Mouse (Mus musculus) adrenal gland, postnatal 10 days (tissue): ENCODE data around the gene Prkca. TPM values are rescaled to one million over a fixed set of nuclear protein-coding genes. Genes with fewer than 3 reads are reported as not detected.
A peak's percentile ranks its signal among the peaks of the same experiment; 100 is the strongest.

Experiments
- DNase-seq: peaks from one replicate; pipeline ENCODE4 v3.0.0; 2021; ENCODE audit warnings: mixed read lengths
- total RNA-seq, 2 experiments: library from RNA; stranded (reverse); gene quantifications; 2 replicates each; pipeline ENCODE4 v1.2.3; 2021

Gene Prkca
- total RNA-seq, 2 experiments from 2014 or later, result 10.3 to 16.3 TPM

DNA sequence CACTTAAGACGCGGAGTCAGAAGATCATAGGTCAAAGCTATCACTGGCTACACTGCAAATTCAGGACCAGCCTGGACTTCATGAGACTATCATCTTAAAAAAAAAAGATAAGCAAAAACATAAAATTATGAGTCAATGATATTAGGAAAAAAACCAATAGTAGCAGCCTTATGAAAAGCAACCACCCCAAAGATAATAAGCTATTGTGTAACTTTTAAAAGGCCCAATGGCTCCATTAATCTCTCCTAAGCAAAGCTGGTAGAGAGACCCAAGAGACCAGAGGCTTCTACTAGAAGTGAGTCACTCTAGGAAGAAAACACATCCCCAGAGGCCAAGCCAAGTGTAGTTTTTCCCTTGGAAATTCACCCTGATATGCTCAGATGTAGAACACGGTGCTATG, 185.7 kb downstream of the Prkca start:
- no peak for DNase-seq

DNA sequence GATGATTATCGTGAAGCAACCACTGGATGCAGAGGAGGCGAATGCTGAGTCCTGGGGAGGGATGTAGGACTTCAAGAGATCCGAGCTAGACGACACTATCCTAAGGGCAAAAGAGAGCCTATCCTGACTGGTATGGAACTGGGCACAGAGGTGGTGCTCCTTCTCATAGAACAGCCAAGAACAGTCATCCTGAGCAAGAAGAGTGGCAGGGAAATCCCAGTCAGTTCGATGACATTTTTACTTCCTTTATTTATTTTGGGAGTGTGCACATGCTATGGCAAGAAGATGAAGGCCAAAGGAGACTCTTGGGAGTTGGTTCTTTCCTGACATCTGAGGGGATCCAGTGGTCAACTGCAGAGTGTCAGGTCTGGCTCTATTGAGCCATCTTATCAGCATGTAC, 186.7 kb downstream of the Prkca start:
- no peak for DNase-seq

DNA sequence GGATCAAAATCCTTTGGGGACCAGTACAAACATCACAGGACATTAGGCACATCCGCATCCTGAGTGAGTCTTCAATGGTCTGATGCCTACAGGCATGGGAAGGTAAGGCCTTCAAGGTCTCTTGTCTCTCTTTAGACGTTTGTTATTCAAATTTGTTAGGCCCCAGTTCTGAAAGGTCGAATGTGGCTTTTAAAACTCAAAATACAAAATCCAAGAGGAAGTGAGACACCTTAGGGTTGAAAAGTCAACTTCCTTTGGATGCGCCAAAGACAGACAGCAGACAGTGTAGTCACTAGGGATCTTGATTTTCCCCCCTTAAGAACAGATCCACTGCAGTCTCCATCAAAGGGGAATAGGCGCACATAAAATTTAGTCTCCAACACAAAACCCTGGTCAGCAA, 187.6 kb downstream of the Prkca start:
- no peak for DNase-seq

DNA sequence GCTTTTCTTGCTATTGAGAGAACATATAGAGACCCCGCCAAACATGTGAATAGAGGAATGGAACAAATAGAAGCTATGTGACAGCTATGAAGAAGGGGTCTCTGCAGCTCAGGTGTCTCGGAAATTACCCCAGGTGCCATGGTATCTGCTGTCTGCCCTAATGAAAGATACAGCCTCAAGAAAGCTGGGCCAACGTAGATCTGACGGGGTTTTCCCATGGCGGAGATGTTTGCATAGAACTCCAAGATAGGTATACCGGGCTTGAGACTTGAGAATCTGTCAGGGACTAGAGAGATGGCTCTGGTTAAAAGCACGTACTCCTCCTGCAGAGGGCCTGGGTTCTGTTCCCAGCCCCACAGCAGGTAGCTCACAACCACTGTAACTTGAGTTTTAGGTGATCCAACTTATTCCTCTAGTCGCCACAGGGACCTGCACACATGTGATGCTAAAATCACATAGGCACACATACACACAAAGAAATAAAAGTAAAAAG, 188.6 kb downstream of the Prkca start:
- DNase-seq, result no peak

DNA sequence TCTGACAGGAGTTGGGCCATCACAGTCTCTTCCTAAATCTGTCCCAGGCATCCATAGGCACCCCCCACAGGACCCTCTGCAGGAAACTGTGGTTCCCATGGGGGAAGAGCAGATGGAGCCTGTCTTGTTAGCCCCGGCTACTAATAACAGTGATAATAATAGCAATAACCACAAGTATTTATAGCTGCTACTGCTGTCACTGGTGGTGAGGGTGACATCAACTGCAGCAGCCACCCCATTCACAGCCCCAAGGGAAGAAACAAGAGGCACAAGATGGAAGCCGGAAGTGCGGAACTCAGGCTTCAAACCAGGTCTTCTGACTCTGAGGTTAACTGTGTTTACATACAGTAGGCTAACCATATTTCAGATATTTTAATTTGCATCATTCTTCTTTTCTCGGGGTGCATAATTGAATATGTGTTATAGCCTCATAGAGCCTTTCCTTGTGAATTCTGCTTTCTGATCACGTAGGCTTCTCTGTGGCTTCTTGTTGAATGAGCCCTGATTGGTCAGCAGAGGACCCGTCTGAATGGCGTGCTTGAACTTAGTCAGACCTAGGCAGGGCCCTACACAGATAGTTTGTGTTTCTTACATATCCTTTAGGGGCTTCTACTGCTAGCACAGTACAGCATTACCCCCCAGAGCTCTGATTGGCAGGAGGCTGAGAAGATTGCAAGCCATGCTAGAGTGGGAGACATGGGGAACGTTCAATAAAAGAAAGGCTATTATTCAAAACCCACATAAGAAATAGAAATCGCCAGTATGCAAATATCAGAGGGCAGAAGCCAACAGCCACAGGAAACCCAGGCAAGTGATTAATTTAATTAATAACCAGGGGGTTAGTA, 189.5 kb downstream of the Prkca start:
- DNase-seq, result no peak

DNA sequence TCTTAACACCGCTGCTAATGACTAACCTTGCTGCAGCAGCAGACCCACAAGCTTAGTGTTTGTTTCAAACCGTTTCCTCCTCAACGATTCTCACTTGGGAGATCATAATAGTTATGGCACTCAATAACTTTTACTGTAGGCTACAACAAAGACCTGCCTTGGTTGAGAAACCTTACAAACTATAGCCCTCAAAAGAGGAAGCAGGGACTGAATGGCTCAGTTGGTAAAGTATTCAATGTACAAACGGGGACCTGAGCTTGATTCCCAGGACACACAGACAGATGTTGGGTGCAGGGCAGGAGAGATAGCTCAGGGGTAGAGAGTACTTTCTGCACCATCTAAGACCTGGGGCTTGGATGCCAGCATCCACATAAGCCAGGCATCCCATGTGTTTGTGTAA, 191.1 kb downstream of the Prkca start:
- DNase-seq, result no peak

DNA sequence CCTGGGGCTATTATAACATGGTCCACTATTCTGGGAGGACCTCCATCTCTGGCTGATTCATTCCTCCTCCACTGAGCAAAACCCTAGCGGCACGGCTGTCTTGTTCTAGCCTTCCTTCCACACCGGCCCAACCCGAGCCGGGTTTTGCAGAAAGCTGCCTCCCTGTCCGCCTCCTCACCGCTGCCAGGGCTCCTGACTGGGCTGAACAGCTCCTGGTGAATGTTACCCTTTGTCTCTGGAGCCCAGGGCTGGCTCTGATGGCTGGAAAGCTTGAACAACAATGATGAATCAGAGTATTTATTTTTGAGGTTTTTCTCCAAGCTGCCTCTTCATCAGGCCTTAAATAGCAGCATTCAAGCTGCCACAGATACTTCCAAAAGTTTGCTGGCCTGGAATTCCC, 193.3 kb downstream of the Prkca start:
- peak; percentile 14 for DNase-seq

DNA sequence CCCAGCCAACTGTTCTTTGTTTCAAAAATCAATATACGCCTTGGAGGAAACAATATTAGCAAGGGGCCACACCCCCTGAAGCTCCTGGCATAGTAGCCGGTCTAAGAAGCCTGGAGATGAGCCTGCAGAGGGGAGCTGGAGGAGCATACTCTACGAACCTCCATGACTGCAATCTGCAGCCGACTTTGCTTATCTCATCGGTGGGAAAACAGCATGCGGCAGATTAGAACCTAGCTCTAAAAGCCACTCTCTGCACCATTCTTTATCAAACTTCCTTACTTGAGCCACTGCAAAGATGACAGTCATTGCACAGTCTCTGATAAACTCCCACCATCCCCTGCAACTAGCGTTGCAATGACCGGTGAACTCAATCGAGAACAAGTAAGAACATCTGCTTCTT, 194.5 kb downstream of the Prkca start:
- DNase-seq, result no peak

DNA sequence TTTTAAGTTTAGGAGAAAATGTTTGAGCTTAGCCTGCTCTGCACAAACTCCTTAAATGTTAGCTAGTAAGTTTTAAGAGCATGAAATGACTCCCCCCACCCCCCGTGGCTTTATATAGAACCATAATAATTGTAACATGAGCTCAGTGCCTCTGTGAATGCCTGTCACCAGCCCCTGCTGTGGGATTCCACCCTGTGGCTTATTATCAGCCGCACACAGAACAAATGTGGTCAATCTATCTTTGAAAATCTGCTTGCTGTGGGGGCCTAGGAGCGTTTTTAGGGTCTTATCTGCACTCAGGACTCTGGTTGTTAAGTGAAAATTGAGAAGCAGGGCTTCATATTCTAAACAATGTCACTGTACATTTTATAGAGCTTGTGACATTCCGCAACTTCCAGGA, 195.2 kb downstream of the Prkca start:
- no peak for DNase-seq

DNA sequence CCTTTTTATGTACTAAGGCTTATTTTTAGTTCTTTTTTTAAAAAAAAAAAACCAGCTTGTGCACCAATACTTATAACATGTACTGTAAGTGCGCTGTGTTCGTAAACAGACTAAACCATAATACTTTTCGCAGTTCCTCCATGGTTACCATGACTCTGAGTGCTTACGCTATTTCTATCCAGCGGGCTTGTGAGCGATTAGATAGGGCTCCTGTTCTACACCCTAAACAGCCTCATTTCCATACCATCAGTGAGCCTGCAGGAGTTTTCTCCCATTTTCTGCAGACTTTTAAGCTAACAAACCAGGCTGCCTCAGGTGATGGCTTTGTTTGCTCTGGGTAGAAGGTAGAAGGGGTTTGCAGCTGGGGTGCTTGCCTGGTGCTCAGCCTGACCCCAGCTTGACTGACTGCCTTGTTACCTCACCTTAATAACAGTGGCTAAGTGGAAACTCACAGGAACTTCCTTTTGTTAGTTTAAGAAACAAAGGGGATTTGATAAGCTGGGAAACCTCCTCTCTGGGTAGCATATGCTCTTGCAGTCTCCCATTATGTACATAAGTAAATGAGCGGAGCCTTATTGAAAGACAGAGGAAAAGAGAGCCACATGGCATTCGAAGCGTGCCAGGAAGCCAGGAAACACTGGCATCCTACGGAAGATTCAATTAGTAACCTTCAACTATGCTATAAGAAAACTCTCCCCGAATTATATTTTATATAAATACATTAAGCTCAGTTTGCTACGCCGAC, 197.8 kb downstream of the Prkca start:
- DNase-seq, result no peak

DNA sequence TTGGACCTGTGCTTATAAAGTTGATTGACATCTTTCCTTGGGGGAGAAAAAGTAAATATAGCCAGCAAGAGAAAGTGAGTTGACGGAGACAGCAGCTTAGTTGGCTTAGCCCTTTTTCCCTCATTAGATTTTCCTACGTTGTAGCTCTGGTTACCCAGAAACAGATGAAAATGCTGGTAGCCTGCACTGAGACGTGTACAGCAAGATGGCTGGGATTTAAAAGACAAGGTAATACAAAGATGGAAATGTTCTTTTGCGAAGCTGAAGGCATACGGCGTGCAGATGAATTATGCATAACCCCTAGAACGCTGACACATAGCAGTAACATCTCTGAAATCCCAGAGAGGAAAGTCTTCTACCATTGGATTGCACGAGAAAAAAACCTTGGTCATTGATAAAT, 198.6 kb downstream of the Prkca start:
- no peak for DNase-seq

DNA sequence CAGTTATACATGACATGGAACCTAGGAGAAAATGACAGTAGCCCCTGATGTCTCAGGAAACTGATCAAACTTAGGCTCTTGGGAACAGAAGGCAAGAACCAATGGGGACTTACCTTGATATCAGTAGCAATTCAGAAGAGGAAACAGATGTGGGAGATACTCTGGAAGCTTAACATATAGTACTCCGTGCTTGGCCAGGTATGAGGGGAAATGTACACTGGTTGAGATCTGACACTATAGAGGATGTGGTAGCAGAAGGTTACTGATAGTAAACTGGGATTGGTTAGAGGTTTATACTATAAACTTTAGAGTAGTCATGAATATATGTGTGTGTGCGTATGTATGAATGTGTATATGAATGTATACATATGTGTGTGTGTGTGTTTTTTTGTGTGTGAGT, 200.0 kb downstream of the Prkca start:
- no peak for DNase-seq

DNA sequence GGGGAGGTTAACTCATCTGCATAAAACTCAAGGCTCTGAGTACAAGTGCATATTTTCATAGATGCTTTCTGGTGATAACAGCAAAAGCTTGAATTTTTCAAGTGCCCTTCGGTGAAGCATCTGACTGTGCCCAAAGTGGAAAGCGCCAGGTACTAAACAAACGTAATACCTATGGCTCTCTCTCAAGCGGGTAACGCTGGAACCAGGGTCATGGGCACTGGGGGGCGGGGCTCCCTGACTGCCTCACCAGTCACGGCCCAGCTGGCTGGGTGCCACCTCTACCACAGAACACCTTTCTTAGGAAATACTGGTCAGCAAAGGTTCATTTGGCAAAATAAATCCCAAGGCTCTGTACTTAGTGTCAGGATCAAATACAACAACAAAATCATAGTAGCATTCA, 203.7 kb downstream of the Prkca start:
- DNase-seq, result peak; percentile 33

DNA sequence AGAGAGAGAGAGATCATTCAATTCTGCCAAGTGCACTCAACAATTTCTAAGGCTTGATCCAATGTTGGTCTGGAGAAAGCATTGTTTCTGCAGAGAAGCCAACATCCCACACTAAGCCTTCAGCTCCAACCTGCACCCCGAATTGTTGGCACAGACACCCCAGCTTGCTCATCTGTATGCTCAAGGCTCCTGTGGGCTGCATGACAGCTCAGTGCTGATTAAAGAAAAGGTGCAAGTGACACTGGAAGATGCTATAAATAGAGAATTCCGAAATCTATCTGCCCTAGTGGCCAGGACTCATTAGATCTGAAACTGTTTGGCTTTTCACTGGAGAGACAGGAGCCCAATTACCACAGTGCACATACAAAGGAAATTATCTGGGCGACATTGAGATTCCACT, 207.4 kb downstream of the Prkca start:
- DNase-seq, result no peak

DNA sequence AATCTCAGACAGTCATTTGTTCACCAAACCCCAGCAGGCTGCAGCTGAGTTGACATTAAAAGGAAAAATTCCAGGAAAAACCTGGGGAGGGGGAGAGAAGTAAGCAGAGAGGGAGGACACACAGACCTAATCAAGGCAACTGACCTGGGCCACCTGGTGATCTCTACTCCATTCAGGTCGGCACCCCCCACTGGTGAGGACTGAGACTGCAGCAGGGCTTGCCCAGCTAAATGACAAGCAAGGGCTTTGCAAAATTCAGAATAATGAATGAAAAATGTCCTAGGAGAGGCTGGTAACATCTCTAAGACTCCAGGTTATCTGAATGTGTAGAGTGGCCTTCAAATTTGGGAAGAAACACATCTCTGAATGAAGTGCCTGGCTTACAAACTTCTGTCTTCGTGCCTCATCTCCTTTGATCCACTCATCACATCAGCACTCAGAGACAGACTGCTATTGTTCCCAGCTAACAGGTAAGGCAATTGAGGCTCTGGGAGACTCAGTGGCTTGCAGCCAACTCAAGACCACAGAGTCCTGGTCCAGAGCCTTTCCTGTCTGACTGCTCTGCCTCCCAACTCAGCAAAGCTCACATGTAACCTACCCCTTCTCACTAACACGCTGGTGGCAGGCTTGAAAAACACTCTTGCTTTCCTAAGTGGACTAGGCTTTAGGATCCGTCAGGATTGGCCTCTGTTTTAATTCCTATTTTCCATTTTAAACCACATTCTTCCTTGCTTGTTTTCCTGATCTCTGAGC, 208.1 kb downstream of the Prkca start:
- peak; percentile 9 for DNase-seq

DNA sequence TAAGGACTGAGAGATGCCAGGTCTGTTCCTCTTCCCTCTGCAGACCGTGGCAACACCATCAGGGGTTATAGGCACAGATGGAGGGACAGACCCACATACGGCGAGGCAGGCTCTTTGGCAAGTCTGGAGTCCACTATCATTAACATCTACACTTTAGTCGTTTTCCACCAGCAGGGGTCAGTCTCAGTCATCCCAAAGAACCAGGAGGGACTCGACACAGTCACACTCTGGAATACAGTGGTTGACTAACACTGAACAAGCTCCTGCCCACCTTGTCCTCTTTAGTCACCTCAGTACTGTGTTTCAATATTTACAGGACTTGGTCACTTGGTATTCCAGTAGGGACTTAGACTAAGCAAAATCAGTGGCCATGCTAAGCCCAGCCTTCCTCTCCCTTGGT, 215.1 kb downstream of the Prkca start:
- DNase-seq, result peak; percentile 74

DNA sequence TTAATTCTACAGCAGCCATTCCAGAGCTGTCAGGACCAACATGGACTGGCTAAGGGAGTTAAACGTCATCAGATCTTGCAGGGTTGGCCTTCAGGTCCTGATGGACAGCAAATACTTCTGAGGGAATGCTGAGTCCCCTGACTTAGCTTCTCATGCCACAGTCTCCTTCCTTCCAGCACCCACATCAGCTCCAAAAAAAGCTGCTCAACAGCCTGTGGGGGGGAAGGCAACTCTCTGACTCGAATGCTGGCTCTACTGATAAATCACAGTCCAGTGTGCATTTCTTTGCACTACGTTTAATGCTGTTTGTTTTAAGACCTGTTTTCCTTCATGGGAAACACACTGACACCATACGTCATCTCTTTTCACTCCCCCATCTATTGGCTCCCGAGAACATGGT, 215.8 kb downstream of the Prkca start:
- no peak for DNase-seq

DNA sequence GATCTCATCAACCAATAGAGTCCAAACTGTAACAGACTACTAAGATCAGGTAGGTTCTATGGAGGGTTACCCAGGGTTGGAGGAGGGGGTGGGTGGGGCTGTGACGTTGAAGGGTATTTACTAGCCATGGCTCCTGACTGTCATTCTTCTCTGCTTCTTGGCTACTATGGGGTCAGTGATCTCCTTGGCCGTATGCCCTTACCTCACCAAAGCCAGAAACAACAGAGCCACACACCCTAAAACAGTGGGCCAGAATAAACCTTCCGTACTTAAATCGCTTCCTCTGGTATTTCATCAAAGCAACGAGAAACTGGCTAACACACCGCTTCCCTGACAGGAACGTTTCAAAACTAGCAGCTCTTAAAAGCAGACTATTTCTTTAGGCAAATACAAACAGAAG, 221.2 kb downstream of the Prkca start:
- DNase-seq, result no peak

DNA sequence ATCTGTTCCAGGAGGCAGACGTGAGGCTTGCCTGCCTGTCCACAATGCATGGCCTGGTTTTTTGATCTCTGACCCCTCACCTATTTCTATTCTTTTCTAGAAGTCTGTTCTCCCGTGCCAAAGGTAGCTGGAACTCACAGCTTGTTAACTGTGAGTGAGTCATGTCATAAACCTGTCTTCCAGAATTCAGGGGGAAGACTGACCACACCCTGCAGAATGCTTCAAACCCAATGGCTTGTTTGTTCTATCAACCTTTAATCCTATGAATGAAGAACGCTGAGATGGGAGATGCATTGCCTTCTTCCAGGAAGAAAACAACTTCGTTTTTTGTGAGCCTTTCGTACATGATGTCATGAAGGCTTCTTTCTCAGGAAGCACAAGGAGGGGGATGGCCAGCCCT, 223.0 kb downstream of the Prkca start:
- no peak for DNase-seq

DNA sequence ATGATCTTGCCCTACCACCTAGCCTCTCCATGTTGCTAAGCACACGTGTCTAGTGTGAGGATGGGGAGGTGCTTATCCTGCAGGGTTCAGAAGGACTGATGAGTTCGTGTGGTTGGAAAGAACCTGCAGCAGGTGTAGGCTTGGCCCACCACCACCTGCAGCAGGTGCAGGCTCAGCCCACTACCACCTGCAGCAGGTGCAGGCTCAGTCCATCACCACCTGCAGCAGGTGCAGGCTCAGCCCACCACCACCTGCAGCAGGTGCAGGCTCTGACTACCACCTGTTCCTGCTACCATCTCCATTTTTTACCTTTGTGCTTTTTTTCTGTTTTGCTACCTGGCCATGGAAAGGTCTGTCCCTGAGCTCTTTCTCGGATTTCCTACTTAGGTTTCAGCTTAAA, 223.9 kb downstream of the Prkca start:
- DNase-seq, result no peak

DNA sequence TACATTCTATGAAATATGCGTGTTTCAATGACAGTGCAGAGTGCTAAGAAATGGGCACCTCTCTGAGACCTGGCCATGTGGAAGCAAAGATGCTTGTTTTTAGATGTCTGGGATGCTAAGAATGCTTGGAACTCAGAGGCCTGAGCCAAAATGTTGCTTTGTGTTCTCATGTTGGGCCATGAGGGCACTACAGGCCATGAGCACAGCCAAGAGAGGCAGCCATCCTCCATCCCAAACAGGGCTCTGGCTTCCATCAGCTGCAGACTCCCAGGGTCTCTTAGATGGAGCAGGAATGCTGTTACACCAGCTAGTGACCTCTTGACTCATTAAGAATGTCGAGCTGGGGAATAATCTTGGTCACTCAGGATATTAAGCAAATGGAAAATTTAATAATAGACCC, 224.9 kb downstream of the Prkca start:
- no peak for DNase-seq

DNA sequence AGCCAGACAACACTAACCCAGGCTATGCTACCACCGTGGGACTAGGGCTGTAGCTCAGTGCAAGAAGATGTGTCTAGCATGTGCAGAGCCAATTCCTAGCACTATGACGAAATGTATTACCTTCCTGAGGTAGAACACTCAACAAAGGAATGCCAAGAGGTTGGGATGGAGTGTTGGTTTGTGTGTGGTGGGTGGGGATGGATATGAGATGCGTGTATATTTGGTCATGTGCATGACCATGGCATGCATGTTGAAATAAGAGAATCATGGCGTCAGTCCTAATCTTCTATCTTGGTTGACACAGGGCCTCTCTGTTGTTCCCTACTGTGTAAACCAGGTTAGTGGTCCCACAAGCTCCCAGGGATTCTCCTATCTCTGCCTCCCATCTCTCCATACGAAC, 225.5 kb downstream of the Prkca start:
- no peak for DNase-seq
